Mouse (Mus musculus) thymus, adult 2 months (tissue): ENCODE measurements at regions not wholly inside any gene's neighbourhood (a gene's known extent, or its start where the extent isn't known, plus 50 kb on each side); places are given as distances from the start of the nearest gene placed in this dataset.

Source experiments
- CTCF ChIP-seq: fragments of 200-500 bp; IDR thresholded peaks from 2 replicates; pipeline ENCODE4 v1.5.1; 2012; ENCODE audit warnings: mild to moderate bottlenecking, control low read depth, low read length, moderate library complexity, borderline replicate concordance; ENCODE audit not compliant: control insufficient read depth, poor library complexity, insufficient read depth; ENCODE audit errors: extremely low read depth
- POLR2A ChIP-seq: fragments of 200-500 bp; IDR thresholded peaks from 2 replicates; pipeline ENCODE4 v1.6.1; 2012; ENCODE audit warnings: mild to moderate bottlenecking, low read length, control low read depth, moderate library complexity; ENCODE audit not compliant: control insufficient read depth, poor library complexity, insufficient read depth; ENCODE audit errors: extremely low read depth

DNA sequence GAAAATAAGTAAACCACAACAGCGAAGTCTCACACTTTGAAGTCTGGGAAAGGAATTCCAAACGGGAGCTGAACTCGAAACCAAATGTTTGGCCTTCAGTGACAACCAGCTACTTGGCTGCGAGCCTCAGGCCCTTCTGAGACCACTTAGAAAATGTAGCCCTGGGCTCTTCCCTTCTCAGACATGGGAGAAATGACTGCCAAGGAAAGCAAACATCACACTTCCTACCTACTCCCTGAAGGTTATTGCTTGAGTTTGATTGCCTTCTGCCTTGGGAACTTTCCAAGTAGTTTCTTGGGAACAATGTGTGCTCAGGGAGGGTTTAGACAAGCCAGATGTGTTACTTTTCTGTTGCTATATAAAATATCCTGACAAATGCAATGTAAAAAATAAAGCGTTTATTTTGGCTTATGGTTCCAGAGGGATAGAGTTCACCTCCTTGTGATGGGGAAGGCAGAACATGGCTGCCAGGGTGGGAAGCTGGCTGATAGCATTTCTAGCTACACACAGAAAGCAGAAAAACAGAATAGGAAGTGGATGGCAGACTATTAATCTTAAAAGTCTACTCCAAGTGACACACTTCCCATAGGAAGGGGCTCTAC is 194.8 kb upstream of the Rack1 start:
- TF ChIP-seq CTCF (no peak), POLR2A (no peak)
